ENCODE assay signal across 16 mouse cellular contexts in genomic region chr3:53224141-53224540, GRCm38 (mm10).
"Had no signal": no experiment of that assay in that cellular context is flagged by ENCODE, and none has a peak within 500 bp of the region (broad histone marks: within the 10 kb centered on the region; RNA-seq: fewer than 3 reads in every experiment).

No protein-coding gene starts in this region.

- H3K27ac ChIP-seq: neural tube, embryonic 13.5 days; neural tube, embryonic 15.5 days; stomach, embryonic 15.5 days; stomach, postnatal 0 days had no signal

- DNase-seq: retina, postnatal 1 day; right cerebral cortex, adult 18-20 months; right cerebral cortex, postnatal 14 days; right cerebral cortex, postnatal 25 days; right cerebral cortex, postnatal 4 days; spleen, adult 18-20 months; thymus, adult 18-20 months; thymus, adult 2 months; thymus, postnatal 14 days; thymus, postnatal 25 days; thymus, postnatal 36 days; thymus, postnatal 4 days had no signal

- H3K4me3 ChIP-seq: neural tube, embryonic 13.5 days; neural tube, embryonic 15.5 days; stomach, embryonic 15.5 days had no signal
